Mouse (Mus musculus) C2C12 (cell line): ENCODE measurements around the gene Deaf1.

Source experiments
- CTCF ChIP-seq: IDR thresholded peaks from one replicate; pipeline ENCODE4 v1.5.1; 2011; ENCODE audit not compliant: control insufficient read depth, insufficient read depth, insufficient read length
- FOSL1 ChIP-seq: IDR thresholded peaks from one replicate; pipeline ENCODE4 v1.8.0; 2011; ENCODE audit warnings: mild to moderate bottlenecking, low read length; ENCODE audit not compliant: poor library complexity, insufficient read depth, severe bottlenecking
- MYOG ChIP-seq: IDR thresholded peaks from one replicate; pipeline ENCODE4 v1.6.1; 2011; ENCODE audit not compliant: control insufficient read depth, insufficient read length; ENCODE audit errors: extremely low read depth
- USF1 ChIP-seq: IDR thresholded peaks from one replicate; pipeline ENCODE4 v1.6.1; 2011; ENCODE audit warnings: low read depth, mild to moderate bottlenecking, control low read depth, moderate library complexity

- TF ChIP-seq CTCF = no peak
- TF ChIP-seq USF1 = no peak
- no peak for TF ChIP-seq MYOG
- no peak for TF ChIP-seq FOSL1
Observed at GRCm38 (mm10) chr7:141363752-141364125, 36.2 kb upstream of the Deaf1 start.
